Mouse (Mus musculus) kidney, adult 9 months (tissue): ENCODE data around the gene Igsf8.
A peak's percentile ranks its signal among the peaks of the same experiment; 100 is the strongest.

Experiments
- DNase-seq: peaks from one replicate; pipeline ENCODE4 v3.0.0; 2022

Gene Igsf8

DNA sequence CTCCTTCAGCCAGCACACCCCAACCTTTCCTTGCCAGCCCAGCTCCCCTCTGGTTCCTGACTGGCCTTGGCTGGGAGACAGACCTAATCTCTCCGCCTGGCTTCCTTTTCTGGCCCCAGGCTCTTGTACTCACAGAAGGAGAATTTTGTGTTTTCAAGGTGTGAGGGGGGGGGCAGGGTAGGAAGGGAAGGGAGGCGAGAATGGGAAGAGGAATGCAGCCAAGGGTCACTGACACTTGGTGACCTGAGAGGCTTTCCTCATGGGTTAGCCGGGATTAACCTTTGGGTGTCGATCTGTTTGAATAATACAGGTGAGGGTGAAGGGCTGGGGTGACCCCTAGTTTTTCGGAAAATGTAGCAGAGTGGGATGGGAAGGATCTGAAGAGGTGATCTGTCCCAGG, 12.7 kb downstream of the Igsf8 start:
- peak; percentile 63 for DNase-seq

- peak; percentile 36 for DNase-seq
Measured at GRCm38 (mm10) chr1:172274547-172274946, 13.1 kb downstream of the Igsf8 start.

- DNase-seq: no peak
Measured at GRCm38 (mm10) chr1:172277172-172277571, 15.7 kb downstream of the Igsf8 start.

DNA sequence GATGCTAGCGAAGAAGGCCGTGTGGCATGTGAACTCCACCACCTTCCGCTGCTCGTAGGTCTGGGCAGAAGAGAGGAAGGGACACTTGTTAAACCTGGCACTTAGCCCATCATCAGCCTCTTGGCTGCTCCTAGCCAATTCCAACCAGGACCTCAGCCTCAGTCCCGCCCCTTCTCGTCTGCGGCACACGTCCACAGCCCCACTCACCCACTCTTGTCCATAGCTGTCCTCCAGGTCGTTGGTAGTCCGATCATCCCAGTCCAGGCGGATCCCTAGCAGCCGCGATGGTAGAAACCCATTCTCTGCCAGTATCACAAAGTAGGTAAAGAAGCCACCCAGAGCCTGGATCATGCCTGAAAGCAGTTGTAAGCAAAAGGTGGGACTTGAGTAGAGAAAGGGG, 16.9 kb downstream of the Igsf8 start:
- no peak for DNase-seq

- DNase-seq: no peak
Measured at GRCm38 (mm10) chr1:172279768-172280509, 18.5 kb downstream of the Igsf8 start.

DNA sequence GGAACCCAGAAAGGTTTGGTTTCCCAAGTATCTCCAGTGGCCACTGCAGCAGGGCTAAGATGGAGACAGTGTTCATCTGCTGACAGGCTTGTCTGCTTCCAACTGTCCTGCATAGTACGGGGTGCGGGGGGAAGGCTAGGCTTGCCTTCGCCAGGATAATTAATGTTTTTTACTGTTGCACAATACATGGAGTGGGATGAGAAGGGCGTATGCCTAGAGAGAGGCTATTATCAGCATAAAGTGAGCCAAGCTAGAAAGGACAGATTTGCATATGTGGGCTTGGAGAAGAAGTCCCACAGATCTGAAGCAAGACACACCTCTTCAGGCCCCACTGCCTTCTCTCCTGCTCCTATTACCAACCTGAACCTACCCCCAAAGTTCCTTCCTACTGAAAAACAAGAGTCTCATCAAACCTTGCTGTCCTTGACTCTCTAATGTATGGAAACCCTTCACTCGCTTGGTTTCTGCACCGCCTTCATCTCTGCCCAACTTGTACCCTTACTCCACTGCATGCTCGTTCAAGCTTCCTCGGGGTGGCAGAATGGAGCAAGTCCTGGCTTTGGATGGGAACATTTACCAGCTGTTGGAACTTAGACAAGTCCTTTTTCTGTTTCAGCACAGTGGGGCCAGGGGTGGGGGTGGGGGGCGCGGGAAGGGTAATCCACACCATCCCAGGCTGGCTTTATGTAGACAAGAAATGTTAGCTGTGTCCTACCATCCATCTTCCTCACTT, 20.2 kb downstream of the Igsf8 start:
- DNase-seq: no peak

- DNase-seq: no peak
Measured at GRCm38 (mm10) chr1:172283073-172283472, 21.6 kb downstream of the Igsf8 start.

DNA sequence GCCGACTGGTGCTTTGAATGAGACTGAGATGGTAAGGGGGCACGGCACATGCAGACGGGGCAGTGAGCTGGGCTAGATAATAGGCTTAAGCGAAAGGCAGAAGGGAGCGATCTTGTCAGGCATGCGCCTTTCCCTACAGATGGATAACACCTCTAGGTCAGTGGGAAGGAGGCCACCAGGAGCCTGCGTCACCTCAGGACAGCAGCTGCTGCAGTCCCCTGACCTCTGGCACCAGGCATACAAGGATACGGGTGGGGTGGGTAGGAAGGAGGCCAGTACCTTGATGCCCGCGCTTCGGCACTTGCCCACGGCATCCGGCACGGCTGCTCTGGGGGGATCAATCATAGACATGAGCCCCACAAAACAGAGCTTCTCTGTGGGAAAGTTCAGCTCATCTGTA, 22.8 kb downstream of the Igsf8 start:
- DNase-seq: no peak

GRCm38 (mm10) chr1:172286740-172287139, 25.3 kb downstream of the Igsf8 start:
- DNase-seq: no peak

DNA sequence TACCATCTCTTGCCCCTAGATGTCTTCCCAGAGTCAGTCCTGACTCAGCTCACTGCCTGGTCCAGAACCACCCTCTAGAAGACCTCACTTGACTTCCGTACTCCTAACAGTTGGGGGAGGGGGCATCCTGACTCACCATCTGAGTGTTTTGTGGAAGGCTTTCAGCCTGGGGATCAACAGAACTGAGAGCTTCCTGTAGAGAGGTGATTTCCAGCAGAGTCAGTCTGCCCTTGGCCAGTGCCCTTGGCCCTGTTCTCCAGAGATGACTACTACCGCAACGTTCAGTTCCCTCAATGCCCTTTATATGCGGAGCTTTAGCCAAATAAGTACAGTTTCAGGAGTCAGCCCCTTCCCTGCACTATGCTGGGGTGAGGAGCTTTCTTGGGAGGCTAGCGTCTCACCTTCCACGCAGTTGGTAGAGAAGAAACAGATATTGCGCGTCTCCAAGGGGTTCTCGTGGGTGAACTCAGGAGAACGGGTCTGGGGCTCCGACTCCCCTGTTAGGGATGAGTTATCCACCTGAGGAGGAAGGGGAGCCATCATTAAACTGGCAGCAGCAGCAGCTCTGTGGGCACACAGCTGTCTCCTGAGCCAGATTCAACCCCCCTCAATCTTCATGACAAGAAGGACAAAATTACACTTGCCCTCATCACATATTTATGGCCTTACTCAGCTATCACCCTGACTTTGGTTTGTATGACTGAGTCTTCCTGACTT, 27.6 kb downstream of the Igsf8 start:
- no peak for DNase-seq

DNA sequence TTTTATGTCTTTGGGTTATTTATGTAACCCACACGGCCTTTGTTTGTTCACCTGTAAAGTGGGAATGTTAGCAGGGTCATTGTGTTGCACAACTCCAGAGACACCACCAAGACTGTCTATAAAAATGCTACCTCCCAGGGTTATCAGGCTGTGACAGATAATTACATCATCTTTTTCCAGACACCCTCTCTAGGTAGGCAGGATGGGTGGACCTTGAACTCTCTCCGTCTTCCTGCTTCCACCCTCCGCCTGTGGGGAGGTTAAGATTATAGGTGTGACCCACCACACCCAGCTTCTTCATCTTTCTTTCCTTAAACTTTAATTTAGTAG, 28.1 kb downstream of the Igsf8 start:
- no peak for DNase-seq

GRCm38 (mm10) chr1:172292880-172293279, 31.4 kb downstream of the Igsf8 start:
- no peak for DNase-seq

DNA sequence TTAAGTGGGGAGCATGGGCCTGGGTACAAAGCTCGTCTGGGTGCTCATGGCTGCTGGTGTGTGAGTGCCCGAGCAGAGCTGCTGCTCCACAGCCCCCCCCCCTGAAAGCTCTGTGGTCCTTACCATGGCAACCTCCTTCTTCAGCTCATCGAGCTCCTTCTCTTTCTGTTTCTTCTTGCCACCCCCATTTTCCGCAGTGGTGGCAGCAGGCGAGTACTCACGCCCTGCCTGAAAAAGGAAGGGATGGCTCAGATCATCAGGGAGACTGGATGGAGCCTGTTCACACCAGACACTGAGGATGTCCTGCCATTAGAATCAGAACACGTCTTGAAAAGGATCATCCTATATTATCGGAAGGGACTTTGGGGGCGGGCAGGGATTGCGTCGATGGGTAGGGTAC, 32.0 kb downstream of the Igsf8 start:
- DNase-seq: no peak

- no peak for DNase-seq
Measured at GRCm38 (mm10) chr1:172295751-172296197, 34.3 kb downstream of the Igsf8 start.

DNA sequence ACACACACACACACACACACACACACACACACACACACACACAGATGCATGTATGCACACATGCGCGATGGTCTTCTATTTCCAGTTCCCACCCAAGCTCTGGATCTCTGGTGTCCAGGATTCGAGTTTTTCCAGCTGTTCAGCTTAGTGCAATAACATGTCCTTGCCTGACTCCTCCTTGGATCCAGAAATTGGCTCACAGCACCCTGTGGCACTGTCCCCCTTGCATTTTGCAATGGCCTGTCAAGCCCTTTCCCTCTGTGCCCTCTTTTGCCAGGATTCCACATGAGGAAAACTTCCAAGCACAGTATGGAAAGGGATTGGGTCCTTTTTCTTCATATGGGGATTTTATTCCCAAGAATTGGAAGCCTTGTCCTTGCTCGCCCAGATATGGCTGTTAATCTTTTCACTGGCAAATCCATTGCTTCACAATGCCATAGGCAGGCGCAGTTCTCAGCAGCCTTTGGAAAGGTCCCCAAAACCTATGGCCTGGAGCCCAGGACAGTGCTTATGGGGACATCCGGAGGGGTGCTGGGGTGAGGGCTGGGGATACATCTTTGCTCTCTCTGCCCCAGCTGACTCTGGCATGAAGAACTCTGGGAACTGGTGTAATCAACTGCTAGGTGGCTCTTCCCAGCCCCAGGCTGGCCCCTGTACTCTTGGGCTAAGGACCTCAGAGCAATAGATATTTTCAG, 35.5 kb downstream of the Igsf8 start:
- DNase-seq: no peak

DNA sequence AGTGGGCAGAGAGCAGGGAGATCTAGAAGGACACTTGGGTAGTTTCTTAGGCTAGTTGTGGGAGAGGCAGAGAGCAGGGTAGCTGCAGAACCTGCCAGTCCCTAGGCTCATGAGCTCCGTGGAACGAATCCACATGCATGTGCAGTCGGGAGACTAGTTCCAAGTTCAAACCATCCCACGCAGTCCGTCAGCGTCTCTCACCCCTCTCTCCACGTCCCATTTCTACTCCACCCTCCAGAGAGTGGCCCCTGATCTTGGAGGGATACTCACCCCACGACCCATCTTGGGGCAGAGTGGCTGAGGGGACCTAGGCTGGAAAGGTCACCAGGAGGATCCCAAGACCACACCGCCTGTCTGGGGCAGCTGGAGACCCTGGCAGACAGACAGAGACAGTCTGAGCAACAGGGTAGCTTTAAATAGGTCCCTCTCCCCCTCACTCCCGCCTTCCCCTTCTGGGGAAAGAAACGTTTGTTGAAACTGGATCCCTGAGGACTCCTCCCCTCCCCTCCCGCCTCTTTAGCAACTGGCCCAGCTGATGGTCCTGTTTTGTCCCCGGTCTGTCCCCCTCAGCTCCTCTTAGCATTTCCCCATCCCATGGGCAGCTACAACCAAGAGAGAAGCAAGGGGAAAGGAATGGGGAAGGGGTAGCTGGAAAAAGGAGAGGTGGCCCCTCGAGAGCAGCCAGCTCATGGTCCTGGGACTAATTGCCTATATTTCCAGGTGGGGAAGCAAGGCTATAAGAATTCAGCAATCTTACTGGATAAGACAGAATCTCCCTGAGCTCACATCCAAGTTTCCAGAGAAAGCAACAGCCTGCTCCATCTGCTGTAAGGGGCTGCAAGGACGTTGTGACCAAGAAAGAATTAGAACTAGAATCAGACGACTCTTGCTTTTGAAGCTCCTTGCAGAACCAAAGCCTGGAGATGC, 36.4 kb downstream of the Igsf8 start, which contains the start of gene Atp1a2:
Gene Atp1a2 (minus strand): TSS at position 454 of the 927 bp plus-strand sequence.
- DNase-seq: no peak

- DNase-seq: no peak
Measured at GRCm38 (mm10) chr1:172299528-172299927, 38.1 kb downstream of the Igsf8 start.

DNA sequence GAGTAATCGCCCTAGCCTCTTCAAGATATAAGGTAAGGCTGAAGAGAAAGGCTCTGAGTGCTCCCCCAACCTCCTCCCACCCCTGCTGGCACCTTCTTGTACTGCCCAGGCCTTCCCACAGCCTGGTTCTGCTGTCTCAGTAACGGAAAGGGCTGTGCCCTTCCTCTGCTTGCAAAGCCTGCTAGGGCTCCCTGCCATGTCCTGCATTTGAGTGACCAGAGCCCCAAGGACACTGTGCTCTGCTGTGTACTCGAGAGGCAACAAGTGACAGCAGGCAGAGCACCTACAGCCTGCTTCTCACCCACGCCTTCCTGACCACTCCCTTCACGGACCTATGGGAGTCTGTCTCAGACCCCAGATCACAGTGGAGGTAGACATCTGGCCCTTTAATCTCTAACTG, 38.8 kb downstream of the Igsf8 start:
- no peak for DNase-seq

DNA sequence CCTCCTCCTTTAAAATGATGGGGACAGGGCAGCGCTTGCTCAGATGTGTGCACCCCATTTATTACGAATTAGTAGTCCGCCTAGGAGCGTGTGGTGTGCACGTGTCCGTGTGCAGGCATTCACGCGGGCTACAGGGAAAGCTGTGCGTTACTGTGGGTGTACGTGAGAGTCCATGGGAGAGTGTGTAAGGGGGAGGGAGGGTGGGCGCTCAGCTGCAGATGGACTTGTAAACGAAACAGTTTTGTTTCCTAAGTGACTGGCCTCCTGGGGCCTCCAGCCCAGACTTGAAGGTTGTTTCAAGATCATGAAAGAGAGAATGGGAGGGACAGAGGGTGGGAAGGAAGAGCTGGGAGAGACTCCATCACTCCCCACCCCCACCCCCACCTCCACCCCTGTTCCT, 39.7 kb downstream of the Igsf8 start:
- DNase-seq: no peak

GRCm38 (mm10) chr1:172302311-172302710, 40.9 kb downstream of the Igsf8 start:
- no peak for DNase-seq

- DNase-seq: no peak
Measured at GRCm38 (mm10) chr1:172302851-172303250, 41.4 kb downstream of the Igsf8 start.

- no peak for DNase-seq
Measured at GRCm38 (mm10) chr1:172304443-172304842, 43.0 kb downstream of the Igsf8 start.
